Mouse (Mus musculus) small intestine, adult 2 months (tissue): ENCODE data around the gene Ror1. TPM values are rescaled to one million over a fixed set of nuclear protein-coding genes. Genes with fewer than 3 reads are reported as not detected.

Experiments
- H3K27ac ChIP-seq: fragments of 200-500 bp; 2 replicates; pipeline ENCODE4 v1.5.1; 2012; ENCODE audit warnings: low read depth, low read length, control low read depth, inconsistent platforms; ENCODE audit not compliant: insufficient read depth
- H3K27me3 ChIP-seq: fragments of 200-500 bp; 2 replicates; pipeline ENCODE4 v1.6.1; 2012; ENCODE audit warnings: mild to moderate bottlenecking, moderate library complexity, low read length, inconsistent platforms; ENCODE audit not compliant: control insufficient read depth, insufficient read depth
- H3K36me3 ChIP-seq: fragments of 200-500 bp; 2 replicates; pipeline ENCODE4 v1.6.1; 2012; ENCODE audit warnings: mild to moderate bottlenecking, low read length, control low read depth, inconsistent platforms; ENCODE audit not compliant: control insufficient read depth, insufficient read depth
- H3K4me1 ChIP-seq: fragments of 200-500 bp; 2 replicates; pipeline ENCODE4 v1.6.1; 2012; ENCODE audit warnings: low read length, inconsistent platforms, mixed read lengths; ENCODE audit not compliant: control insufficient read depth, insufficient read depth, insufficient read length
- H3K4me3 ChIP-seq: fragments of 200-500 bp; 2 replicates; pipeline ENCODE4 v1.5.1; 2012; ENCODE audit warnings: low read depth, mild to moderate bottlenecking, control low read depth, inconsistent platforms, low read length, moderate library complexity
- CTCF ChIP-seq: fragments of 200-500 bp; IDR thresholded peaks from 2 replicates; pipeline ENCODE4 v1.5.1; 2012; ENCODE audit warnings: low read depth, mild to moderate bottlenecking, control low read depth, inconsistent platforms, low read length, moderate library complexity, mixed read lengths; ENCODE audit not compliant: insufficient replicate concordance, insufficient read length; ENCODE audit errors: extremely low read depth
- POLR2A ChIP-seq: fragments of 200-500 bp; IDR thresholded peaks from 2 replicates; pipeline ENCODE4 v1.6.1; 2012; ENCODE audit warnings: low read depth, mild to moderate bottlenecking, control low read depth, inconsistent platforms, low read length, moderate library complexity
- WGBS: fragments of 180-500 bp; shearing (Covaris S2); methylation state at CpG from one replicate; pipeline ENCODE4 v1.1.7; 2018; 5-methylcytosine and 5-hydroxymethylcytosine counted together
- polyA plus RNA-seq: library from polyadenylated mRNA; depleted of rRNA; stranded (reverse); fragments of >200 nt; gene quantifications from 2 replicates; pipeline ENCODE4 v1.2.3, GENCODE M21; 2012; rRNA removed

Ror1 gene
- 0.43 and 0.46 TPM in 2 replicates for polyA plus RNA-seq

- TF ChIP-seq POLR2A (0 out of 2 replicates have a peak, but pooled peaks have one; percentile 21), CTCF (peak; percentile 63)
- Histone ChIP-seq H3K27me3 (peaks cover 14% of the 10 kb centered on the region), H3K4me1 (no peaks in the 10 kb centered on the region; the same call in 1 of the 2 replicates), H3K4me3 (peak within 1 kb of the TSS; percentile 62), H3K27ac (peak within 1 kb of the TSS; percentile 14; the same call in 1 of the 2 replicates), H3K36me3 (no peaks in the 10 kb centered on the region)
- WGBS = under 1% methylated on average over 75 of the region's 76 CpGs
Observed at GRCm38 (mm10) chr4:100095685-100096595, at the start of gene Ror1. Gene Ror1 (plus strand): TSS chr4:100095791.

GRCm38 (mm10) chr4:100047066-100047465, 48.5 kb upstream of the Ror1 start:
- Histone ChIP-seq H3K4me3 (no peak overlapping the region), H3K27me3 (no peaks in the 10 kb centered on the region), H3K27ac (no peak overlapping the region), H3K36me3 (no peaks in the 10 kb centered on the region), H3K4me1 (peaks cover 2% of the 10 kb centered on the region; the same call in 1 of the 2 replicates)
- TF ChIP-seq POLR2A (no peak), CTCF (no peak)
- WGBS = 70% methylated on average over 6 of the region's 6 CpGs

GRCm38 (mm10) chr4:100048351-100048950, 47.1 kb upstream of the Ror1 start:
- TF ChIP-seq POLR2A (no peak), CTCF (no peak)
- H3K27me3 ChIP-seq = no peaks in the 10 kb centered on the region
- 66% methylated on average over 7 of the region's 7 CpGs for WGBS
- H3K4me3 ChIP-seq = no peak overlapping the region
- H3K27ac ChIP-seq = no peak overlapping the region
- peaks cover 2% of the 10 kb centered on the region; the same call in 1 of the 2 replicates for H3K4me1 ChIP-seq
- H3K36me3 ChIP-seq = no peaks in the 10 kb centered on the region

GRCm38 (mm10) chr4:100051767-100052166, 43.8 kb upstream of the Ror1 start:
- no peak for TF ChIP-seq CTCF
- TF ChIP-seq POLR2A = no peak
- Histone ChIP-seq H3K4me1 (no peaks in the 10 kb centered on the region), H3K27me3 (no peaks in the 10 kb centered on the region), H3K36me3 (no peaks in the 10 kb centered on the region), H3K27ac (no peak overlapping the region), H3K4me3 (no peak overlapping the region)

- TF ChIP-seq CTCF = no peak
- no peak for TF ChIP-seq POLR2A
- Histone ChIP-seq H3K27me3 (no peaks in the 10 kb centered on the region), H3K27ac (no peak overlapping the region), H3K36me3 (no peaks in the 10 kb centered on the region), H3K4me1 (no peaks in the 10 kb centered on the region), H3K4me3 (no peak overlapping the region)
- WGBS = 63% methylated on average over 3 of the region's 3 CpGs
Observed at GRCm38 (mm10) chr4:100052258-100052657, 43.3 kb upstream of the Ror1 start.

GRCm38 (mm10) chr4:100056046-100056445, 39.5 kb upstream of the Ror1 start:
- WGBS = 65% methylated on average over 9 of the region's 9 CpGs
- Histone ChIP-seq H3K4me1 (no peaks in the 10 kb centered on the region), H3K36me3 (no peaks in the 10 kb centered on the region), H3K27ac (peak overlapping the region; percentile 12; the same call in 1 of the 2 replicates), H3K4me3 (no peak overlapping the region), H3K27me3 (no peaks in the 10 kb centered on the region)
- TF ChIP-seq POLR2A (no peak), CTCF (no peak)

- Histone ChIP-seq H3K27me3 (no peaks in the 10 kb centered on the region), H3K27ac (peak overlapping the region; percentile 12; the same call in 1 of the 2 replicates), H3K4me3 (no peak overlapping the region), H3K36me3 (no peaks in the 10 kb centered on the region), H3K4me1 (no peaks in the 10 kb centered on the region)
- WGBS = 54% methylated on average over 4 of the region's 4 CpGs
- no peak for TF ChIP-seq CTCF
- no peak for TF ChIP-seq POLR2A
Observed at GRCm38 (mm10) chr4:100056446-100056845, 39.1 kb upstream of the Ror1 start.
